Mouse (Mus musculus): ENCODE results near the gene Acot6.

GRCm38 (mm10) chr12:84101493-84101845 lies 1.0 kb downstream of the Acot6 start:
- TF ChIP-seq POLR2A (IDR thresholded peaks at IDR 0.05; ENCODE audit: borderline replicate concordance, insufficient read depth, low read length) (no peak), CTCF (IDR thresholded peaks at IDR 0.05; ENCODE audit: borderline replicate concordance, insufficient read depth, low read depth, low read length) (no peak)

Measured in cerebellum, adult 2 months (tissue).